Mouse (Mus musculus): Measurements from ENCODE around the gene Nt5c1b. TPM values are rescaled to one million over a fixed set of nuclear protein-coding genes. Genes with fewer than 3 reads are reported as not detected.

Gene Nt5c1b
- not detected in 2 replicates for polyA plus RNA-seq (2015; fragmentation: Nextera tagmentation; extraction: Ambion mirVana)

DNA sequence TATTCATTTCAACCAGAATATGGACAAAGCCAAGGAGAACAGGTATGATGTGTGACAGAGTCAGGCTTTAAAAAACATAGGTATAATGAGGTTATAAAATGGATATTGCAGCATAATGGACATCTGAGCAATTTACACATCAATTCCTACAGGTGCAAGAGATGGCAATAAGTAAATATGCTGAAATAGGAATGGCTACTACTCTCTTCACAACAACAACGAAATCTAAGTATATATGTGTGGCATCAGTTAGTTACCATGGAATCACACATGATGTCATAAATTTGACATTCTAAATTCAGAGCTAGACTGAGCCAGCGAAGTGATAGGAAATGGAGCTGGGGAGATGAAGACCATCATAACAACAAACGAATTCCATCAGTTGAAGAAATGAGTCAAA is at the start of gene Nt5c1b:
TSS of gene Nt5c1b (plus strand) at position 301 of the 400 bp plus-strand sequence.
- 79% methylated on average over 3 of the region's 3 CpGs for WGBS

DNA sequence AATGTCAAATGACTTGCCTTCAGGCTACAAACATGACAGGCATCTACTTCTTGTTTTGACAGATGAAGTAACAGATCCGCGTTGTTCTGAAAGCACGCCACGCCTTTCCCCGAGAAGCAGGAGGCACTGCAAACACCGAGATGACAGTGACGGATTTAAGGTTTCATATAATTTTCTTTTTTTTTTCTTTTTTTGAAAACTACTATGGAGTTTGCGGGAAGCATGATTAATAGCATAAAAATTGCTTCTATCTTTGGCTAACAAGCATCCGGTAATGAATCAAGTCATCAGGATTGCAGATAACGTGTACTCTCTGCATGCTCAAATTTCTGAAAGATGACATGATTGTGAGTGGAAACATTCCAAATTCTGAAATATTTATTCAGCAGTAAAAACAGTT is 42.1 kb upstream of the Nt5c1b start:
- H3K27me3 ChIP-seq, result no peaks in the 10 kb centered on the region
- no peaks in the 10 kb centered on the region for H3K9me3 ChIP-seq
- ATAC-seq (ENCODE audit: insufficient number of reproducible peaks, low FRiP score, low TSS enrichment, low read depth), result no peak
- H3K4me3 ChIP-seq, result no peak overlapping the region
- WGBS, result 72% methylated on average over 10 of the region's 10 CpGs
- no peak overlapping the region for H3K9ac ChIP-seq
- no peak overlapping the region for H3K4me2 ChIP-seq
- no peaks in the 10 kb centered on the region for H3K4me1 ChIP-seq
- H3K36me3 ChIP-seq, result no peaks in the 10 kb centered on the region
- H3K27ac ChIP-seq, result no peak overlapping the region

More for the DNA sequence above, at the start of gene Nt5c1b:
- Histone ChIP-seq H3K27me3 (no peaks in the 10 kb centered on the region), H3K4me3 (no peak within 1 kb of the TSS), H3K4me2 (no peak within 1 kb of the TSS), H3K27ac (no peak within 1 kb of the TSS), H3K4me1 (no peaks in the 10 kb centered on the region), H3K9me3 (no peaks in the 10 kb centered on the region), H3K36me3 (no peaks in the 10 kb centered on the region), H3K9ac (no peak within 1 kb of the TSS)
- no peak for ATAC-seq (ENCODE audit: insufficient number of reproducible peaks, low FRiP score, low TSS enrichment, low read depth)

DNA sequence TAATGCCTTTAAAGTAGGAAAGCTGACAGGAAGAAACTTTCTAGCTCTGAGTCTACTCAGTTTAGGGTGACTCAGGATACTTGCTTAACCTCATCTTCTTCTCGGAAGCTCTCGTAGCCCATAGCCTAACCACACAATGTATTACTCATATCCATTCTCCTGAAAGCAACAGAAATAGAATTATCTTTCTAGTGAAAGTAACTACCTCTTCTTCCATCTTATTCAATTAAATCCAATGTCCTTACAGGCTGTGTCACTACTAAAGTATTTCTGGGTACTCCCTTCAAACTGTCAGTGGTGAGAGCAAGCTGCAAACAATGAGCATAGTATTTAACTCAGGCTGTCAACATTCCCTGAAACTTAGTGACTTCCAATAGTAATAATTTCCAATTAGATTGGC is 40.3 kb upstream of the Nt5c1b start:
- Histone ChIP-seq H3K36me3 (no peaks in the 10 kb centered on the region), H3K4me1 (no peaks in the 10 kb centered on the region), H3K27me3 (no peaks in the 10 kb centered on the region), H3K9me3 (no peaks in the 10 kb centered on the region), H3K4me3 (no peak overlapping the region), H3K27ac (no peak overlapping the region), H3K4me2 (no peak overlapping the region), H3K9ac (no peak overlapping the region)
- ATAC-seq (ENCODE audit: insufficient number of reproducible peaks, low FRiP score, low TSS enrichment, low read depth), result no peak
- 91% methylated on average over 2 of the region's 2 CpGs for WGBS

DNA sequence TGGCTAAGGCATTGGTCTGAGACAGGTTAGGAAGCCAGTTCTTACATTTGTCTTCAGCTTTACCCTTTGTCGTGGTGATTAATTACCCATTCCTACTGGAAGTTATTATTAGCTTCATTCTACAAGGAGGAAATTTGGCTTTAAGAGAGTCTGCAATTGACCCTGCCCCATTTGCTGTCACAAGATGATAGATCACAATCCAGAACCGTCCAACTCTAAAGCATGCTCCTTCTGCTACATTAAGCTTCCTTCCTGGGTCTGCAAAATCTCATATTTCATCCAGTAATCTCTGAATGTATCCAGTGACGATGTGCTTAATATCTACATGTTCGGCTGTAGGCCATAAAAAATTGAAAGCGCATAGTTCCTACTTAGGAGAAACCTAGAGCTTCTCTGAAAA is 29.2 kb upstream of the Nt5c1b start:
- H3K36me3 ChIP-seq, result no peaks in the 10 kb centered on the region
- no peak overlapping the region for H3K4me3 ChIP-seq
- H3K27ac ChIP-seq, result no peak overlapping the region
- ATAC-seq (ENCODE audit: insufficient number of reproducible peaks, low FRiP score, low TSS enrichment, low read depth), result no peak
- H3K9ac ChIP-seq, result no peak overlapping the region
- H3K4me2 ChIP-seq, result no peak overlapping the region
- no peaks in the 10 kb centered on the region for H3K9me3 ChIP-seq
- H3K4me1 ChIP-seq, result no peaks in the 10 kb centered on the region
- no peaks in the 10 kb centered on the region for H3K27me3 ChIP-seq
- WGBS, result 57% methylated on average over 5 of the region's 5 CpGs

DNA sequence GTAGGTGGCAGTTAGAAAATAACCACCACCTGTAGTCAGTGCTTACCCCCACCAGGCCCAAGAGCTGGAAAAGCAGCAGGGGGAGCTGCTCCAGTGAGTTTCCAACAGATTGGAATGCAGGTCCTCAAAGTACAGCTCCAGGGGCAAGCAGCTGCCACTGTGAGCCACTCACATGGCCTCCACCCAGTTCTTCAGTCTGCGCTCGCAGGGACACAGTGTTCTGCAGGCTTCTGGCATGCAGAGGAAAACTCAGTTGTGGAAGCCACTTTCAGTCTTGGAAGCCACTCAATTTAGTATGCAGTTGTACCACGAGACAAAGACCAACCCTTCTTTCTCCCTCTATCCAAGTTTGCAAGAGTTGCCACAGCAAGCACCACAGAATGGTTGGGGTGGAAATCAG is 19.1 kb upstream of the Nt5c1b start:
- WGBS, result 72% methylated on average over 3 of the region's 3 CpGs
- no peak for ATAC-seq (ENCODE audit: insufficient number of reproducible peaks, low FRiP score, low TSS enrichment, low read depth)

DNA sequence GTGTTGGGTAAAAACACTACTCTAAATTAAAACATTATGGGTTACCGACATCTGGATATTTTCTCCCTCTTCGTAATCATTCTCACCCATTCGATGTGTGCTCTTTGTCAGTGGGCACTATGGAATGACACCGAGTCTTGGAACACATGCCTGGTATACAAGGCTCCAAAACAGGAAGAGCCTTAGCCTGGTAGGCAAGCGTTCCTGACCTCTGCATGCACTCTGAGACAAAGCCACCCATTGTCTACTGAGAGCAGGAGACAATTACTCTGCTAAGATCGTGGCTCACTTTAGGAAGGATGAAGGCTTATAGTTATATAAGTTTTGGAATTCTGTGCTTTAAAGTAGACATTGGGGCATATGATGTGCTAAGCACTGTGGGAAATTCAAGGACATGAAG is 12.0 kb upstream of the Nt5c1b start:
- 52% methylated on average over 6 of the region's 6 CpGs for WGBS
- Histone ChIP-seq H3K4me3 (no peak overlapping the region), H3K27ac (no peak overlapping the region), H3K9ac (no peak overlapping the region), H3K4me1 (no peaks in the 10 kb centered on the region), H3K4me2 (no peak overlapping the region), H3K36me3 (no peaks in the 10 kb centered on the region), H3K27me3 (no peaks in the 10 kb centered on the region), H3K9me3 (no peaks in the 10 kb centered on the region)
- no peak for ATAC-seq (ENCODE audit: insufficient number of reproducible peaks, low FRiP score, low TSS enrichment, low read depth)

More for the DNA sequence above, 19.1 kb upstream of the Nt5c1b start:
- Histone ChIP-seq H3K36me3 (no peaks in the 10 kb centered on the region), H3K4me2 (no peak overlapping the region), H3K27me3 (no peaks in the 10 kb centered on the region), H3K9ac (no peak overlapping the region), H3K9me3 (no peaks in the 10 kb centered on the region), H3K4me3 (no peak overlapping the region), H3K27ac (no peak overlapping the region), H3K4me1 (no peaks in the 10 kb centered on the region)

DNA sequence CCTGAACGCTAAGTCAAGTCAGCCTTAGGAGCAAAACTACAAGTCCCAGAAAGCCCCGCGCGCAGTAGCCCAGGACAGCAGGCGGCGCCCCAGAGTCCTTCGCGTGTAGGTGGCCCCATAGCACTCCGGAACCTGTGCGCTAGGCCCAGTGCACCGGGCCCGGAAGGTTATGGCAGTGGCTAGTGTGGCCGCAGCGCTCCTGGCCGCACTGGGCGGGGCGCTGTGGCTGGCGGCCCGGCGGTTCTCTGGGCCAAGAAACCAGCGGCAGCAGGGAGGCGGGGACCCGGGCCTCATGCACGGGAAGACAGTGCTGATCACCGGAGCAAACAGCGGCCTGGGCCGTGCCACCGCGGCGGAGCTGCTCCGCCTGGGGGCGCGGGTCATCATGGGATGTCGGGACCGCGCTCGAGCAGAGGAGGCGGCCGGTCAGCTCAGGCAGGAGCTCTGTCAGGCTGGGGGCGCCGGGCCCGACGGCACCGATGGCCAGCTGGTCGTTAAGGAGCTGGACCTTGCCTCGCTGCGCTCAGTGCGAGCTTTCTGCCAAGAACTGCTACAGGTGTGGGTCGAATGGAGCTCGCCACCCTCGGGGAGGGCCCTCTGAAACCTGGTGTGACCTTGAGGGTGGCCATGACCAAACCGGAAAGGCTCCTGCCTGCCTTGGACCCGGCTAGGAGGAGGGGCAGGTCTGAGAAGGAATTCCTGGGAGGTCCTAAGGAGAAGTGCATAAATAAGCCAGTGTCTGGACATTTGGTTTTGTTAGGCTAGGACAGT is 21.1 kb downstream of the Nt5c1b start, which contains the start of gene Rdh14:
TSS of gene Rdh14 (plus strand) at position 102 of the 771 bp plus-strand sequence.
- H3K9ac ChIP-seq, result peak within 1 kb of the TSS; percentile 88
- H3K9me3 ChIP-seq, result no peaks in the 10 kb centered on the region
- no peaks in the 10 kb centered on the region for H3K27me3 ChIP-seq
- H3K4me1 ChIP-seq, result no peaks in the 10 kb centered on the region
- H3K4me2 ChIP-seq, result peak within 1 kb of the TSS; percentile 63
- H3K27ac ChIP-seq, result peak within 1 kb of the TSS; percentile 92
- under 1% methylated on average over 53 of the region's 53 CpGs for WGBS
- H3K36me3 ChIP-seq, result peaks cover 8% of the 10 kb centered on the region
- peak; percentile 93 for ATAC-seq (ENCODE audit: insufficient number of reproducible peaks, low FRiP score, low TSS enrichment, low read depth)
- peak within 1 kb of the TSS; percentile 87 for H3K4me3 ChIP-seq

DNA sequence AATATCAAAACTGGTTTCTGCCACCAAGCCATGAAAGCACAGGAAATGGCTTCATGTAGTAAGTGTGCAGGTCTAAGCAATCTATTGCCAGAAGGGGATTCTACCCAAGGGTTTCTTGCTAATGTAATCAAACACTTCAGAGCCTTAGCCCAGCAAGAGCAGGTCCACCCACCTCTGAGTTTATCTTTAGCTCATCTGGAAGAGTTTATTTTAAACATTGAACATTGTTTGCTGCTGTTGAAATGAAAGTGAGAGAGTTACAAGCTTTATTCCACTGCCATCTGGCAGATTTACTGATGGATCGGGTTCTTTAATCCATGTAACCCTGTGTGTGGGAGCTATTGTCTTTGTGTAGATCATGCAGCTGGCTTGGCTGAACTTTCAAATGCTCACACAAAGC is 31.0 kb downstream of the Nt5c1b start:
- H3K9me3 ChIP-seq, result no peaks in the 10 kb centered on the region
- no peak overlapping the region for H3K27ac ChIP-seq

DNA sequence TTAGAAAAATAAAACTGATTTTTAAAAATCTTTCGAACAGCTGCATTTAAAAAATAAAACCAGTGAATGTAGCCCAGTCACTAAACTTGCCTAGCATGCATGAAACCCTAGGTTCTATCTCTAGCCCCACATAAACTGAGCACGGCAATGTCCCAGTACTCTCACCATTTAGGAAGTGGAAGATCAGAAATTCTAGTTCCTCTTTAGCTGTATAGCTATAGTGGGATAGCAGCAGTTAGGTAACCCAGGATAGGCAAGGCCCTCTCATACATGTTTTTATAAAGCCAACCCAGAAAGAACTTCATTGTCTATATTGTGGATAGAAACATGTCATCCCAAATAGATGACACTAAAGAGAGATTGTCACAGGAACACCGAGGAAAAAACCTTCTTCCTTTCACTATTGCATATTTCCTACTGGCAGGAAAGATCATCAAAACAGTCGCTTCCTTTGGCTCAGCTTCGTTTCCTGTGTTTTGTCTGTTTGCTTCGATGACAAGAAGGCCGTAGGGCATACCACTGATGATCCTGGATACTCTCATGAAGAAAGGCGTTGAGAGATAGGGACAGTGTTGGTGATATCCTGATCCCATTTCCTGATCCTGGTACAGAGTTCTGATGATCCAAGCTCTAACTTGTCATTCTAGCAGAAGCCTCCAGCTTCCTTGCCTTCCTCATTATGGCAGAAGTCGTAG is 32.8 kb downstream of the Nt5c1b start:
- WGBS, result 85% methylated on average over 9 of the region's 9 CpGs
- no peaks in the 10 kb centered on the region for H3K9me3 ChIP-seq

More for the DNA sequence above, 31.0 kb downstream of the Nt5c1b start:
- ATAC-seq (ENCODE audit: insufficient number of reproducible peaks, low FRiP score, low TSS enrichment, low read depth), result no peak
- Histone ChIP-seq H3K36me3 (no peaks in the 10 kb centered on the region), H3K4me3 (no peak overlapping the region), H3K4me1 (no peaks in the 10 kb centered on the region), H3K4me2 (no peak overlapping the region), H3K9ac (no peak overlapping the region), H3K27me3 (no peaks in the 10 kb centered on the region)
- WGBS, result 57% methylated on average over 1 of the region's 1 CpGs

DNA sequence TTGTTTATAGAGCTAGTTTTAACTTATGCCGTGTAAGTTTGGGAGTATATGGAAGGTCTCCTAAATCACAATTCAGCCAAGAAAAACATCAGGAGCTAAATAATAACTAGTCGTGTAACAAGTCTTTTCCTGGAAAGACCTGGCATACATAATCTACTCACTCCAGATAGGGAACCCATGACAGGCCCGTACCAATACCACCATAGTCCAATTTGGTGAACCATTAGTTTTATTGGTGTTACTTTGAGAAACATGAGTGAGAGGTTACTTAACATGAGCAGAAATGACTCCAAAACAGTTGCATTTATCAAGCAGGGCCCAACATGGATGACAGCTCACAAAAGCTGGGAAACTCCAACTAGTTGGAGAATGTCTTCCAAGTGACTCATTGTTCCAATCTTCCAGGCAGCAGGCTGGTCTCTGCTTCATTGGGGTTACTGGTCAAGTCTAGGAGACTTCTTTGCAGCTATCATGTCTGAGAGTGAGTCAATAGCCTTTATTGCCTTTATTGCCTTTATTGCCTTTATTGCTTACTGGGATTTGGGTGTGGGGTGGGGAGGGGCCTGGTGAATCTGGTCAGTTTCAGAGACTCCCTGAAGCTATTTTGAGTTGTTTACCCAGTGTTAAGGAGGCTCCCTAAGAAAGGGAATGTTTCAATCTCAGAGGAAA is 40.9 kb downstream of the Nt5c1b start:
- Histone ChIP-seq H3K4me2 (no peak overlapping the region), H3K4me1 (no peaks in the 10 kb centered on the region), H3K27me3 (no peaks in the 10 kb centered on the region), H3K9me3 (no peaks in the 10 kb centered on the region), H3K4me3 (no peak overlapping the region), H3K36me3 (no peaks in the 10 kb centered on the region), H3K27ac (no peak overlapping the region), H3K9ac (no peak overlapping the region)
- 78% methylated on average over 3 of the region's 3 CpGs for WGBS
- ATAC-seq (ENCODE audit: insufficient number of reproducible peaks, low FRiP score, low TSS enrichment, low read depth), result no peak

More for the DNA sequence above, 32.8 kb downstream of the Nt5c1b start:
- Histone ChIP-seq H3K27ac (no peak overlapping the region), H3K4me2 (no peak overlapping the region), H3K36me3 (no peaks in the 10 kb centered on the region), H3K4me3 (no peak overlapping the region), H3K4me1 (no peaks in the 10 kb centered on the region), H3K27me3 (no peaks in the 10 kb centered on the region), H3K9ac (no peak overlapping the region)
- no peak for ATAC-seq (ENCODE audit: insufficient number of reproducible peaks, low FRiP score, low TSS enrichment, low read depth)

DNA sequence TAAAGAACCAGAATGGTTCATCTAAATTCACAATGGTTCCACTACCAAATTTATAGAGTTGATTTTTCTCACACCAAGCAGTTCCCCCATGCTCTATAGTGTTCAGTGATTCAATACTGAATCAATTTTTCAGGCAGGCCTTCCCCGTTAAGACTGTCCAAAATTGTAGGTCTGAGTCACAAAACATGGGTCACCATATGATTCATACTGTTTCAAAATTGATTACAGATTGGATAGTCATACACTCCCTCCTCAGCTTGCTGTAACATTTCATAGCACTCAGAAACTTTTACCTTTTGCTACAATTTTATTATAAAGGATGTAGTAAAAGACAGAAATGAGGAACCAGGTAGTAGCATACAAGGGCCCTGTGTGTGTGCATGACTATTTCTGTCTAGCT is 41.7 kb downstream of the Nt5c1b start:
- no peak overlapping the region for H3K9ac ChIP-seq
- ATAC-seq (ENCODE audit: insufficient number of reproducible peaks, low FRiP score, low TSS enrichment, low read depth), result no peak
- H3K4me2 ChIP-seq, result no peak overlapping the region
- no peaks in the 10 kb centered on the region for H3K4me1 ChIP-seq
- 74% methylated on average over 1 of the region's 1 CpGs for WGBS
- H3K27ac ChIP-seq, result no peak overlapping the region
- no peaks in the 10 kb centered on the region for H3K9me3 ChIP-seq
- H3K27me3 ChIP-seq, result no peaks in the 10 kb centered on the region
- H3K4me3 ChIP-seq, result no peak overlapping the region
- H3K36me3 ChIP-seq, result no peaks in the 10 kb centered on the region

DNA sequence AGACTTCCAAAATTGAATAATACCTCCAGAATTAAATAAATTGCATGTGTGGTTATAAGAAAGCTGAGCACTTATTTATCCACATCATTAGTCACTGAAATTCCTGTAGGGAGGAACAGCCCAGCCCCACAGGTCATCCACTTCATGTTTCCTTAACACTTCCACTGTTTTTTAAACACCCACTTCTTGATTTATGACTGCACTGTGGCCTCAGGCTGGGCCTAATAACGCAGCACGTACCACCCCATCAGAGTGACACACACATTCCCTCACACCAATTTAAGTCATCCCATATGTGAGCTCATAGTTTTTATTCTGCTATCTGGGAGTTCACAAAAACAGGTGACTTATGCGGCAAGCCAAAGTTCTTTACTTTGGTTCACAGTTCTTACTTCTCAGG is 52.6 kb downstream of the Nt5c1b start:
- Histone ChIP-seq H3K9me3 (no peaks in the 10 kb centered on the region), H3K9ac (no peak overlapping the region), H3K27me3 (no peaks in the 10 kb centered on the region), H3K27ac (no peak overlapping the region), H3K4me1 (no peaks in the 10 kb centered on the region), H3K36me3 (no peaks in the 10 kb centered on the region), H3K4me3 (no peak overlapping the region), H3K4me2 (no peak overlapping the region)
- no peak for ATAC-seq (ENCODE audit: insufficient number of reproducible peaks, low FRiP score, low TSS enrichment, low read depth)
- WGBS, result 13% methylated on average over 3 of the region's 3 CpGs
